Mouse (Mus musculus) E14TG2a.4 (cell line): ENCODE data around the gene Ercc6l2.

Experiments used
- H3K27me3 ChIP-seq: 2 replicates; pipeline ENCODE4 v1.6.1; 2014; ENCODE audit warnings: low read length, control low read depth; ENCODE audit not compliant: insufficient read depth
- H3K36me3 ChIP-seq: 2 replicates; pipeline ENCODE4 v1.6.1; 2014; ENCODE audit warnings: low read length, control low read depth; ENCODE audit not compliant: insufficient read depth
- H3K4me1 ChIP-seq: replicated peaks from 2 replicates; pipeline ENCODE4 v1.6.1; 2014; ENCODE audit warnings: low read depth, low read length, control low read depth
- H3K4me3 ChIP-seq: replicated peaks from 2 replicates; pipeline ENCODE4 v1.5.1; 2014; ENCODE audit warnings: mild to moderate bottlenecking, low read length
- H3K9me3 ChIP-seq: 2 replicates; pipeline ENCODE4 v1.6.1; 2014; ENCODE audit warnings: low read length, control low read depth
- CTCF ChIP-seq: conservative IDR thresholded peaks from 2 replicates; pipeline ENCODE4 v1.5.1; 2014; ENCODE audit warnings: low read length
- NANOG ChIP-seq: IDR thresholded peaks from 2 replicates; pipeline ENCODE4 v1.6.1; 2014; ENCODE audit warnings: borderline replicate concordance, low read length, mixed read lengths
- POU5F1 ChIP-seq: IDR thresholded peaks from 2 replicates; pipeline ENCODE4 v1.6.1; 2014; ENCODE audit warnings: low read length, borderline replicate concordance

Ercc6l2 gene

DNA sequence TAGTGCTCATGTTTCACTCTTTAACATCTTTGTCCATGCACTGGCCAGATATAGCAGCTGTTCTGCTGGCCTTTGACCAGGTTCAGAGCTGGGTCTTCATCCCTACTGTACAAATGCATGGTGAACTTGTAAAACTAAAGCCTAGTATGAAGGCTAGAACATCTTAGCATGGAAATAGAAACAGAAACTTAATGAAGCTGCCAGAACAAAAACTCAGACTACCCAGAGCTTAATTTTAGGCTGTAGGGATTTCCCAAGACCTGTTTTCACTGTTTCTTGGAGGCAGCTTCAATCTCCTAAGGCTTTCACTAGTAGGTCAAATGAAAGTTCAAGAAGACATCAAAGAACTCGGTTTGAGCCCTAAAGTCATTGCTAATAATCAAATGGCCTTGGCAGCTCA is 15.1 kb upstream of the Ercc6l2 start:
- Histone ChIP-seq H3K4me3 (no peak overlapping the region), H3K4me1 (no peaks in the 10 kb centered on the region), H3K36me3 (no peaks in the 10 kb centered on the region), H3K27me3 (no peaks in the 10 kb centered on the region), H3K9me3 (no peaks in the 10 kb centered on the region)
- TF ChIP-seq CTCF (no peak), POU5F1 (no peak), NANOG (no peak)

DNA sequence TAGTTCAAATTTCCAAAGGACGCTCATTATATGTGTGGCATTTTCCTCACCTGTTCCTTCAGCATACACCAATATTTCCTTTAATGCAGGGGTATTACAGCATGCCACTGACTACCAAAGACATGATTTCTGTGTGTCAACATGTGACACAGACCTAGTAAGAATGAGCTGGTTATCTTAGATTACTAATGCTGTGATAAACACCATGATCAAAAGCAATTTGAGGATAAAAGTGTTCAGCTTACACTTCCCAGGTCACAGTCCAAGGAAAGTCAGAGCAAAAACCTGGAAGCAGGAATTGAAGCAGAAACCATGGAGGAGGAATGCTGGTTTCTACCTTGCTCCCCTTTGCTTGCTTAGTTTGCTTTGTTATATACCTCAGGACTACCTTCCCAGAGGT is 13.8 kb upstream of the Ercc6l2 start:
- TF ChIP-seq POU5F1 (no peak), NANOG (no peak), CTCF (no peak)
- Histone ChIP-seq H3K9me3 (no peaks in the 10 kb centered on the region), H3K4me3 (no peak overlapping the region), H3K4me1 (no peaks in the 10 kb centered on the region), H3K27me3 (no peaks in the 10 kb centered on the region), H3K36me3 (no peaks in the 10 kb centered on the region)

DNA sequence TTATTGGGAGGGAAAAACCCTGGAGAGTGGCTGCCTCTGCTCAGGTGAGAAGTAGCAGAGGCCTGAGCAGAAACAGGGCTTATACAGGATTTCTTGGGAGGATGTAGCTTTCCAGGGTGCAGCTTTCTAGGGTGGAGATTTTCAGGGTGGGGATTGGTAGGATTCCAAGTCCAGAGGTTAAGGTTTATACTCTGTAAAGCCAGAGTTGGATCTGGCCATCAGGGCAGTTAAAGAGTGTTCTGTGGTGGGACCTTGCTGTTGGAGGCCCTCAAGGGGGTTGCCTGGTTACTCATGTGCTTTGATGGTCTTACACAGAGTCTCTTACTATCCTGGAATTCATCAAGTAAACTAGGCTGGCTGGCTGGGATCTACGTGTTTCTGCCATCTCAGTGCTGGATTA is 7.8 kb upstream of the Ercc6l2 start:
- H3K4me3 ChIP-seq = no peak overlapping the region
- no peaks in the 10 kb centered on the region for H3K36me3 ChIP-seq
- H3K4me1 ChIP-seq = no peaks in the 10 kb centered on the region
- H3K9me3 ChIP-seq = no peaks in the 10 kb centered on the region
- no peaks in the 10 kb centered on the region for H3K27me3 ChIP-seq
- TF ChIP-seq CTCF (no peak), NANOG (no peak), POU5F1 (no peak)

DNA sequence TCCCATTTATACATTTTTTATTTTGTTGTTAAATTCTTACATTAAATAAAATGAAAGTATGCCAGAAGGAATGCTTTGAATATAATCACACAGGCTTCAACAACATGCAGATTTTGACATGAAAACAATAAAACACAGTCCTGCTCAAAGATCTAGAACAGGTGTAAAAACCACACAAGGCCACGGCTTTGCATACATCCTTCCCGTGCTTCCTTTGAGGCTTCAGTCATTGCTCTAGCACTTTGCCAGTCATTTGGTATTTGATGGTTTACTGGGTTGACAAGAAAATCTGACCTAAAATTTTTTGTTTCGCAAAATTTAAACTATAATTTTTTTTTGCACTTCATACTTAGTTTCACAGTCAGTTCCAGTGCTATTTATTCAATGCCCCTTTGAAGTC is 7.1 kb upstream of the Ercc6l2 start:
- H3K36me3 ChIP-seq = no peaks in the 10 kb centered on the region
- H3K27me3 ChIP-seq = no peaks in the 10 kb centered on the region
- TF ChIP-seq NANOG (no peak), POU5F1 (no peak), CTCF (no peak)
- H3K9me3 ChIP-seq = no peaks in the 10 kb centered on the region
- no peak overlapping the region for H3K4me3 ChIP-seq
- no peaks in the 10 kb centered on the region for H3K4me1 ChIP-seq

DNA sequence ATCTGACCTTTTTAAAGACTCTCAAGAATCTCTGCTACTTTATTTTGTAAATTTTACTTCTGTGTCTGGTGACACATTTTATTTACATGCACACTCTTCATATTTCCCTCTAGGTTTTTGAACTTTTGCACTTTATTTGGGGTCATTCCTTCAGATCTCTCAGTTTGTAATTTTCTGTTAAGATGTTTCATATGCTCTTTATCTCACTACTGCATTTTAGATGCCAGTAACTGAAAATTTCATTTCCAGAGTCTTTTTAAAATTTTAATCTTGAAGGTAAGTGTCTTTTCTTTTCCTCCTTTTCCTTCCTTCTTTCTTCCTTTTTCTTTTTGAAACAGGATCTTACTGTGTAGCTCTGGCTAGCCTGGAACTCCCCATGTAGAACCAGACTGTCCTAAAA is 3.6 kb upstream of the Ercc6l2 start:
- TF ChIP-seq NANOG (no peak), CTCF (no peak), POU5F1 (no peak)
- Histone ChIP-seq H3K9me3 (no peaks in the 10 kb centered on the region), H3K27me3 (no peaks in the 10 kb centered on the region), H3K4me3 (no peak overlapping the region), H3K4me1 (peaks cover 17% of the 10 kb centered on the region), H3K36me3 (no peaks in the 10 kb centered on the region)

DNA sequence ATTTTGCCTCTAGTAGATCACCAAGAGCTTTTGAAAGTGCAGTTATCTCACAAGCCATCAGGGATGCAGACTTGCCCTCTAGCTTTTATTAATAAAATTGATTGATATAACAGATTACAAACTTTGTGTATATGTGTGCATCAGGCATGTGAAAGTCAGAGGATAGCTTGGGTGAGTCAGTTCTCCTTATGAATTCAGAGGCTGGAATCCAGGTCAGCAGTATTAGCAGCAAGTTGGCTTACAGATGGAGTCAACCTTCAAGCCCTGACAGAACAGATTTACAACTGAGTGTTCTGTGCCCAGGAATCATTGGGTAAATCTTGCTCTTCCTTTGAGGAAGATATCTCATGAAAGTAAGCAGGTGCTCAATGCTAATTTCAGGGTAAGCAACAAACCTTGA is 891 bp downstream of the Ercc6l2 start:
- peak overlapping the region; percentile 88 for H3K4me3 ChIP-seq
- H3K36me3 ChIP-seq = peaks cover 9% of the 10 kb centered on the region
- no peak for TF ChIP-seq NANOG
- TF ChIP-seq POU5F1 = no peak
- TF ChIP-seq CTCF = no peak
- no peaks in the 10 kb centered on the region for H3K27me3 ChIP-seq
- peaks cover 20% of the 10 kb centered on the region for H3K4me1 ChIP-seq
- no peaks in the 10 kb centered on the region for H3K9me3 ChIP-seq

DNA sequence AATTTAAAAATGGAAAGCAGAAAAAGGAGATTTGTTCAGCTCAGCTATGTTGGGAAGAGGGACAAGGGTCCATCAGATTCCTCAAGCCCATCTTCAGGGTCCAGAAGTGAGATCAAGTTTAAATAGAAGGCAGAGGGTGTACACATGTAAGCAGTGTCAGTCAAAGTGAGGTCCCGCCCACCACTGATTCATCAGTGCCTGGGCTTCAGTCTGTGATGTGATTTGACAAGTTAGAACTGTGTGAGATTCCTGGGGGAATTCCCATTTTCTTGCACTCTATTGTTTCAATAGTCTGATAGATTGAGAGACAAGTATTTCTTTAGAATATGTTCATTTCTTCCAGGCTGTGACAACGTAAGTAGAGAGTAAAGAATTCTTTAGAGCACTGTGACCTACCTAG is 30.7 kb downstream of the Ercc6l2 start:
- H3K36me3 ChIP-seq = peaks cover 41% of the 10 kb centered on the region
- no peaks in the 10 kb centered on the region for H3K27me3 ChIP-seq
- H3K4me3 ChIP-seq = no peak overlapping the region
- H3K4me1 ChIP-seq = no peaks in the 10 kb centered on the region
- H3K9me3 ChIP-seq = no peaks in the 10 kb centered on the region
- TF ChIP-seq NANOG (no peak), POU5F1 (no peak), CTCF (no peak)

DNA sequence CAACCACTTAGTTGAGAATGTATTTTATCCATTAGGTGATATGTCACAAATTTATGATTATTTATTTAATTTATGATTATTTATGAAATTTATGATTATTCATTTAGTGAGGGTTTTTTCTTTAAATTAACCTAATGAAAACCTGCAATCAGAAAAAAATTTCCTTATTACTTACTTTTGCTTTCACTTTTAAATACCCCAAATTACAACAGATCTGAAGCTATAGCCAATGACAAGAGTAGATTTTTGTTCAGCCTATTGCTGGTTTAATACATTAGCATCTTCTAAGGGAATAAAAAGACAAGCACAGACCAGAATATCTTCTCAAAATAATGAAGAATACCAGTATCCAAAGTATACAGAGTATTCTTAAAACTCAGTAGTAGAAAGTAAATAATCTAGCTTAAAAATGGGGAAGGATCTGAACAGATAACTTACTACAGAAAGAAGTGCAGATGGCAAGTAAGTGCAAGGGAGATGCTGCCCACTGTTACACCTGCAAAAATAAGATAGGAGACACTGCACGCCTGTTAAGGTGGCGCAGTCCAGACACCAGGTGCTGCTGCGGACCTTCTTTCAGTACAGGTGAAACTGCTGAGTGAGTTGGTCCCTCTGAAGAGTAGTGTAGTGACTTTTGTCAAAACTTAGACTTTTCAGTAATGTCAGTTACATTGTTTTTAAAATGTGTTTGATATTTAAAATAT is 35.4 kb downstream of the Ercc6l2 start:
- TF ChIP-seq NANOG (no peak), POU5F1 (no peak), CTCF (no peak)
- H3K9me3 ChIP-seq = no peaks in the 10 kb centered on the region

DNA sequence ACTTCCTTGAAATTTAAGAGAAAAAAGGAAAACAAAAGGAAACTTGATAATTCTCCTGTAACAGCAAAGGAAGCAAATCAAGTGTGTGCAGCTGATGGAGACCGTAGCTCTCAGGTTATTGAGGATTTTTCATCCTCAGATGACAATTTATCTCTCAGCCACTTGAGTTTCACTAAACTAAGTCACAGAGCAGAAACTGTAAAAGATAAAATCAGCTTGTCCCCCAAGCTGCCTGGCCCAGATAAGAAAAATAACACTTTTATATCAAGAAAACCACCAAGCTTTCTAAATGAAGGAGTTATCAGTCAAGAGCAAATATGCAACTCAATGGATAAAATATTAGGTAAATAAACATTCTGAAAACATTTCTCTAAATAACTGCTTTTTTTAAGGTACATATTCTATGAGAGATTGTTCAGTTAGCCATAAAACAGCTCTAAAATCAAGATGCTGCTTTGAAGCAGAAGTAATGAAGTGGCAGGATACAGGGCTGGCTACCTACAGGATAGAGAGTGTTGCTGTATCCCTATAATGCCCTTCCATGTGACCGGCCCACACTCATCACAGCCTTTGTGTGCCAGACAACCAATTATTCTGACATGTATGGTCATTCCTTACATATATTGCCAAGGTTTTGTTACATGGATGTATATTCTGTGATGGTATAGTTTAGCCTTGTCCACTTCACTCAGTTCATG is 57.7 kb downstream of the Ercc6l2 start:
- Histone ChIP-seq H3K9me3 (no peaks in the 10 kb centered on the region), H3K4me3 (no peak overlapping the region), H3K36me3 (peaks cover 45% of the 10 kb centered on the region), H3K27me3 (no peaks in the 10 kb centered on the region), H3K4me1 (0 out of 2 replicates have a peak, but pooled peaks cover 6% of the 10 kb centered on the region)
- TF ChIP-seq CTCF = no peak
- TF ChIP-seq POU5F1 = no peak
- TF ChIP-seq NANOG = no peak

More for the DNA sequence above, 35.4 kb downstream of the Ercc6l2 start:
- no peak overlapping the region for H3K4me3 ChIP-seq
- H3K27me3 ChIP-seq = no peaks in the 10 kb centered on the region
- H3K4me1 ChIP-seq = no peaks in the 10 kb centered on the region
- H3K36me3 ChIP-seq = peaks cover 31% of the 10 kb centered on the region
